Mouse (Mus musculus) regulatory T cell (primary cell): ENCODE measurements around the gene Spib.

ENCODE experiments used
- in situ Hi-C: fragments of 300-600 bp; cut with MboI, MseI; formaldehyde crosslinking; loops from one replicate; pipeline ENCODE4 v1.15.1; 2025; ENCODE audit warnings: high pct_unique_total_duplicates

Spib gene

GRCm38 (mm10) chr7:44549621-44550408, 17.9 kb upstream of the Spib start:
- in situ Hi-C loops, result loop anchor here (10.0 kb wide), 1 partner anchor 1175 kb away; the partner anchor contains the start of genes Fam83e and Spaca4

- in situ Hi-C loops, result no loop called here
These were observed 16.7 kb upstream of the Spib start, which contains the start of gene Pold1 for GRCm38 (mm10) chr7:44548497-44549087. Gene Pold1 (minus strand): TSS chr7:44548849.

GRCm38 (mm10) chr7:44547725-44548124, 15.9 kb upstream of the Spib start:
- in situ Hi-C loops, result no loop called here

- in situ Hi-C loops, result no loop called here
These were observed 15.2 kb upstream of the Spib start for GRCm38 (mm10) chr7:44547041-44547440.

GRCm38 (mm10) chr7:44546274-44546673, 14.4 kb upstream of the Spib start:
- in situ Hi-C loops, result no loop called here

GRCm38 (mm10) chr7:44543071-44543470, 11.2 kb upstream of the Spib start:
- in situ Hi-C loops, result no loop called here

GRCm38 (mm10) chr7:44542555-44542954, 10.7 kb upstream of the Spib start:
- in situ Hi-C loops, result no loop called here

GRCm38 (mm10) chr7:44538756-44539624, 7.1 kb upstream of the Spib start:
- in situ Hi-C loops, result no loop called here

GRCm38 (mm10) chr7:44537496-44537895, 5.6 kb upstream of the Spib start:
- in situ Hi-C loops, result no loop called here

- in situ Hi-C loops, result no loop called here
These were observed 5.1 kb upstream of the Spib start for GRCm38 (mm10) chr7:44537009-44537408.

GRCm38 (mm10) chr7:44536590-44536968, 4.7 kb upstream of the Spib start:
- in situ Hi-C loops, result no loop called here

- in situ Hi-C loops, result no loop called here
These were observed 4.1 kb upstream of the Spib start for GRCm38 (mm10) chr7:44535657-44536589.

GRCm38 (mm10) chr7:44534656-44535441, 3.0 kb upstream of the Spib start:
- in situ Hi-C loops, result no loop called here

GRCm38 (mm10) chr7:44534242-44534641, 2.4 kb upstream of the Spib start:
- in situ Hi-C loops, result no loop called here

GRCm38 (mm10) chr7:44533746-44534045, 1.8 kb upstream of the Spib start:
- in situ Hi-C loops, result no loop called here

- in situ Hi-C loops, result no loop called here
These were observed 1.3 kb upstream of the Spib start for GRCm38 (mm10) chr7:44532918-44533745.

GRCm38 (mm10) chr7:44531207-44531606, 664 bp downstream of the Spib start:
- in situ Hi-C loops, result no loop called here

- in situ Hi-C loops, result no loop called here
These were observed 1.4 kb downstream of the Spib start for GRCm38 (mm10) chr7:44530507-44530906.

- in situ Hi-C loops, result no loop called here
These were observed 2.4 kb downstream of the Spib start for GRCm38 (mm10) chr7:44529518-44529917.
